Mouse (Mus musculus) liver, postnatal 0 days (tissue): Measurements from ENCODE around the gene Gas2l3. TPM values are rescaled to one million over a fixed set of nuclear protein-coding genes. Genes with fewer than 3 reads are reported as not detected.

Source experiments
- ATAC-seq: fragments of 200-750 bp; cut with Nextera tagmentation; 2 replicates; pipeline ENCODE4 v1.8.0; 2017; ENCODE audit warnings: mild to moderate bottlenecking, moderate library complexity
- DNase-seq: peaks from one replicate; pipeline ENCODE4 v3.0.0-alpha.2; 2016
- H3K27ac ChIP-seq: fragments of 300-500 bp; sonication (generic); 2 replicates; pipeline ENCODE4 v1.5.1; 2014; ENCODE audit warnings: antibody characterized with exemption, moderate library complexity, mild to moderate bottlenecking, low read depth
- H3K27me3 ChIP-seq: fragments of 300-500 bp; sonication (generic); 2 replicates; pipeline ENCODE4 v1.6.1; 2014; ENCODE audit warnings: low read length, control low read depth, mixed read lengths; ENCODE audit not compliant: insufficient read depth
- H3K36me3 ChIP-seq: fragments of 300-500 bp; sonication (generic); replicated peaks from 2 replicates; pipeline ENCODE4 v1.6.1; 2014; ENCODE audit warnings: mild to moderate bottlenecking, control low read depth, low read length, moderate library complexity, mixed read lengths; ENCODE audit not compliant: insufficient read depth
- H3K4me1 ChIP-seq: fragments of 300-500 bp; sonication (generic); 2 replicates; pipeline ENCODE4 v1.6.1; 2014; ENCODE audit warnings: antibody characterized with exemption, mild to moderate bottlenecking, control low read depth; ENCODE audit not compliant: insufficient read depth
- H3K4me2 ChIP-seq: fragments of 300-500 bp; sonication (generic); 2 replicates; pipeline ENCODE4 v1.6.1; 2014; ENCODE audit warnings: low read depth, mild to moderate bottlenecking, low read length, moderate library complexity, mixed read lengths
- H3K4me3 ChIP-seq: fragments of 300-500 bp; sonication (generic); 2 replicates; pipeline ENCODE4 v1.5.1; 2014; ENCODE audit warnings: low read depth, low read length
- H3K9ac ChIP-seq: fragments of 300-500 bp; sonication (generic); replicated peaks from 2 replicates; pipeline ENCODE4 v1.6.1; 2014; ENCODE audit warnings: mild to moderate bottlenecking, moderate library complexity
- H3K9me3 ChIP-seq: fragments of 300-500 bp; sonication (generic); 2 replicates; pipeline ENCODE4 v1.6.1; 2016; ENCODE audit warnings: mild to moderate bottlenecking, control low read depth, low read length, mixed read lengths
- CTCF ChIP-seq: sonication (generic); IDR thresholded peaks from 2 replicates; pipeline ENCODE4 v1.5.1; 2016; ENCODE audit warnings: antibody characterized with exemption, low read depth
- EP300 ChIP-seq: IDR thresholded peaks from 2 replicates; pipeline ENCODE4 v1.6.1; 2016; ENCODE audit warnings: antibody characterized with exemption, low read depth, mild to moderate bottlenecking
- WGBS: fragments of 180-500 bp; shearing (Covaris S2); extraction: QIAGEN DNeasy Blood & Tissue Kit; methylation state at CpG from one replicate; pipeline ENCODE4 v1.1.7; 2014; ENCODE audit not compliant: insufficient replicate concordance; 5-methylcytosine and 5-hydroxymethylcytosine counted together
- polyA plus RNA-seq: library from polyadenylated mRNA; unstranded; fragments of >200 nt; fragmentation: Nextera tagmentation; extraction: Ambion mirVana; gene quantifications from 2 replicates; pipeline ENCODE4 v1.2.1, GENCODE M21; 2015

The Gas2l3 gene
- polyA plus RNA-seq, 1 experiment from 2014 or later: 2.9 TPM

- no peak overlapping the region for H3K9ac ChIP-seq
- TF ChIP-seq CTCF (no peak), EP300 (no peak)
- no peaks in the 10 kb centered on the region for H3K9me3 ChIP-seq
- no peak overlapping the region for H3K4me3 ChIP-seq
- H3K4me1 ChIP-seq: no peaks in the 10 kb centered on the region
- no peak overlapping the region for H3K4me2 ChIP-seq
- no peaks in the 10 kb centered on the region for H3K27me3 ChIP-seq
- WGBS: 73% methylated on average over 2 of the region's 2 CpGs
- DNase-seq: no peak
- ATAC-seq: peak; percentile 64
- H3K27ac ChIP-seq: no peak overlapping the region
- peaks cover 66% of the 10 kb centered on the region for H3K36me3 ChIP-seq
Measured at GRCm38 (mm10) chr10:89417966-89418365, 25.8 kb downstream of the Gas2l3 start.

DNA sequence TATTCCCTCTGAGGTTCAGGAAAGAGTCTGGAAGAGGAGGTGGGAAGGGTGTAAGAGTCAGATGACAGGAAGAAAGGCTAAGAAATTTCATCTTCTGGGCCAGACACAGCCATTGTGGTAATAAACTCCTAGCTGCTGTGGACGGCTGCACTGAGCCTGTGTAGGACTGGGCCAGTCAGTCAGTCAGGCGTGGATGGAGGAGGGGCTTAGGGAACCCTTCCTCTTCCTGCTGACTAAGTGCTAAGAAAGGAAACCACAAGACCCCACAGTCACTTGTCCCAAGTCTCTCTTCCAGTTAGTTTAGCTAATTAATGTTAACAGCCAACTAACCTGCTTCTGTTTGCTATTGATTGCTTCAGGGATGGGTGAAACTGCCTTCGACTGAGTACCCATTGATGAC, 28.3 kb downstream of the Gas2l3 start:
- WGBS: 55% methylated on average over 3 of the region's 3 CpGs

DNA sequence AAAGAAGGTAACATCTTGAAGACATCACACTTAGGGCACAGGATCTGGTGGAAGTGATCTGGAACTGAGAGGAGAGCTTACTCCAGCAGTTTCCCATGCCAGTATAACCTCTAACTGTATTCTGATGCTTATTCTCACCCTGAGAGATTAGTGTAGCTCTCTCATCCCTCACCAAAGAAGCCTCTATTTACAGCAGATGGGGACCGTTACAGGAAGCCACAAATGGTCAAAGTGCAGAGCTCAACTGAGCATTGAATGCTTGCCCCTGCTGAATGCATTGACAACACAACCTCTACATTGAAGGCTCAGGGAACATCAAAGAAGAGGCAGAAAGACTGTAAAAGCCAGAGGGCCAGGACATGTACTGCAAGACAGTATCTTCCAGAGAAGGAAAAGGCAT, 36.2 kb downstream of the Gas2l3 start:
- Histone ChIP-seq H3K36me3 (peaks cover 5% of the 10 kb centered on the region), H3K9ac (no peak overlapping the region), H3K27ac (peak overlapping the region; percentile 22; the same call in 1 of the 2 replicates), H3K4me3 (no peak overlapping the region), H3K27me3 (no peaks in the 10 kb centered on the region), H3K4me1 (no peaks in the 10 kb centered on the region), H3K9me3 (no peaks in the 10 kb centered on the region), H3K4me2 (no peak overlapping the region)
- WGBS: 14% methylated on average over 1 of the region's 1 CpGs
- ATAC-seq: no peak
- DNase-seq: no peak
- TF ChIP-seq CTCF: no peak
- no peak for TF ChIP-seq EP300

More for the DNA sequence above, 28.3 kb downstream of the Gas2l3 start:
- H3K9ac ChIP-seq: no peak overlapping the region
- no peak for ATAC-seq
- no peak overlapping the region for H3K27ac ChIP-seq
- TF ChIP-seq EP300: no peak
- 0 out of 2 replicates have a peak, but pooled peaks have one; percentile 18 for TF ChIP-seq CTCF
- DNase-seq: no peak
- H3K4me3 ChIP-seq: no peak overlapping the region
- peaks cover 57% of the 10 kb centered on the region for H3K36me3 ChIP-seq
- no peaks in the 10 kb centered on the region for H3K27me3 ChIP-seq
- H3K4me2 ChIP-seq: no peak overlapping the region
- H3K9me3 ChIP-seq: no peaks in the 10 kb centered on the region
- no peaks in the 10 kb centered on the region for H3K4me1 ChIP-seq

DNA sequence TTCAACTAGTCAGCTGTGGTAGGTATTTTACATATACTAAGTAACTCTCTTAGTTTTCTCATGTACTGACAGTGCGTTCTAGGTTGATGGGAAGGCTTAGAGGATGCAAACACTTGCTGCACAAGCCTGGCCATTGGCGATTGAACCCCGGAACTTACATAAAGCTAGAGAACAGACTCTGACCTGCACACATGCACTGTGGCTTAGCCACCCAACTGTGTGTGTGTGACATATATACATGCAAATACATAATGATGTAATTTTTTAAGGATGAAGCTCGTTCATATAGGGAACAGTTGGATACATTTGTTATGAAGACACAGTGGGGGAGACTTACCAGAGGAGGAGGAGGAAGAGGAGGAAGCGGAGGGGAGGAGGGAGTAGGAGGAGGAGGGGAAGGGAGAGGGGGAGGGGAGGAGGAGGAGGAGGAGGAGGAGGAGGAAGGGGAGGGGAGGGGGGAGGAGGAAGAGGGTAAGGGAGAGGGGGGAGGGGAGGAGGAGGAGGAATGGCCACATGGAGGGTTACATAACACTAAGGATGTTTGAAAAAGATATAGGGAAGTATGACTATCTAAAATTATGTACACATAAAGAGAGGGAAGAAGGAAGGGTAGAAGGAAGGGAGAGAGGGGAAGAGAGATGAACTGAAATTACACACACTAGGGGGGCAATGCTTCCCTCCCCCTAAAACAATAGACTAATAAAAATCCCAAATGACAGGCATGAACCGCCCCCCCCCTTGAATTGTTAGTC, 36.9 kb downstream of the Gas2l3 start:
- H3K27me3 ChIP-seq: no peaks in the 10 kb centered on the region
- ATAC-seq (peak; percentile 35; the same call in 1 of the 2 replicates), DNase-seq (no peak)
- WGBS: 49% methylated on average over 5 of the region's 6 CpGs
- no peaks in the 10 kb centered on the region for H3K4me1 ChIP-seq
- no peak overlapping the region for H3K9ac ChIP-seq
- no peak overlapping the region for H3K4me3 ChIP-seq
- no peak for TF ChIP-seq CTCF
- no peak for TF ChIP-seq EP300
- H3K4me2 ChIP-seq: no peak overlapping the region
- peaks cover 4% of the 10 kb centered on the region for H3K36me3 ChIP-seq
- H3K27ac ChIP-seq: no peak overlapping the region
- no peaks in the 10 kb centered on the region for H3K9me3 ChIP-seq

GRCm38 (mm10) chr10:89404936-89405335, 38.8 kb downstream of the Gas2l3 start:
- H3K4me2 ChIP-seq: no peak overlapping the region
- WGBS: 79% methylated on average over 4 of the region's 4 CpGs
- no peak overlapping the region for H3K27ac ChIP-seq
- ATAC-seq (no peak), DNase-seq (no peak)
- H3K9ac ChIP-seq: no peak overlapping the region
- no peaks in the 10 kb centered on the region for H3K9me3 ChIP-seq
- H3K4me3 ChIP-seq: no peak overlapping the region
- TF ChIP-seq EP300: no peak
- no peak for TF ChIP-seq CTCF
- no peaks in the 10 kb centered on the region for H3K36me3 ChIP-seq
- H3K4me1 ChIP-seq: no peaks in the 10 kb centered on the region
- H3K27me3 ChIP-seq: no peaks in the 10 kb centered on the region

DNA sequence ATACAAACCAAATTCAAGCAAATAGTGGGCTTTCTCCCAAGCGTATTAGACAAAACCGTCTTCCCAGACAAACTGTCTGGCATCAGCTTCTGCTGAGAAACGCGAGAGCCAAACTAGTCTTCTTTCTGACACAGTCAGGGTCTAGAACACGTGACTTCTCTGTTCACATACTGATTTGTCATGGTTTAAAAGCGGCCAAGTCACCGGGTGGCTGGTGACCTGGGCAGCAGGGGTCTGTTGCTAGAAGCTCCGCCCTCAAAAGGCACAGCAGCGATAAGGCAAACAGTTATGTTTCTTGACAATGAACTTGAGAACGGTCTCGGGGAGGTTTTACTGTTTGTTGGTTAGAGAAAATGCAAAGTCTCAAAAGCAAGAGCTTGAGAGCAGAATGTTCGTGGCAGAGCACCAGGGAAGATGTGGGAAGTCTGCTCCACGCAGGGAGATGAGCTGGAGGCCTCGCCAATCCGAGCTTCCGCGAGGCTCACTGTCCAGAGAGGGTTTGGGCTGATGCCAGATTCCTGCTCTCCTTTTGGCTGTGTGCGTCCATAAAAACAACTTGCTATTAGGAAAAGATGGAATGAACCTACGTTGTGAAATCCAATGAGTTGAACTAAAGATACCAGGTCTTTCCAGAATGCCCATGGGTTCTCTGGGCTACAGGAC, 43.0 kb downstream of the Gas2l3 start:
- H3K27me3 ChIP-seq: no peaks in the 10 kb centered on the region
- no peak overlapping the region for H3K4me3 ChIP-seq
- WGBS: 83% methylated on average over 19 of the region's 19 CpGs
- no peaks in the 10 kb centered on the region for H3K4me1 ChIP-seq
- H3K36me3 ChIP-seq: no peaks in the 10 kb centered on the region
- H3K9me3 ChIP-seq: no peaks in the 10 kb centered on the region
- DNase-seq (peak; percentile 12), ATAC-seq (no peak)
- TF ChIP-seq CTCF: no peak
- no peak for TF ChIP-seq EP300
- no peak overlapping the region for H3K9ac ChIP-seq
- H3K4me2 ChIP-seq: no peak overlapping the region
- no peak overlapping the region for H3K27ac ChIP-seq
